Mouse (Mus musculus) CH12.LX (cell line): Measurements from ENCODE around the gene Rnase12. TPM values are rescaled to one million over a fixed set of nuclear protein-coding genes. Genes with fewer than 3 reads are reported as not detected.

Source experiments
- DNase-seq: peaks from one replicate; pipeline ENCODE4 v3.0.0-alpha.2; 2013; ENCODE audit errors: extremely low read depth
- H3K27ac ChIP-seq: 2 replicates; pipeline ENCODE4 v1.5.1; 2012; ENCODE audit warnings: low read depth, mild to moderate bottlenecking, control low read depth, moderate library complexity; ENCODE audit not compliant: insufficient read depth
- H3K27me3 ChIP-seq: replicated peaks from 2 replicates; pipeline ENCODE3; 2012; ENCODE audit warnings: inconsistent platforms
- H3K36me3 ChIP-seq, 2 experiments: replicated peaks in 1 of 2; 2 replicates each; pipeline versions ENCODE3 to v1.6.1; 2012; ENCODE audit warnings: inconsistent platforms in 1 of 2, low read length in 1 of 2, mild to moderate bottlenecking in 1 of 2, mixed read lengths in 1 of 2, moderate library complexity in 1 of 2; ENCODE audit not compliant: control insufficient read depth in 1 of 2, insufficient read depth in 1 of 2
- H3K4me1 ChIP-seq, 2 experiments: 2 replicates each; pipeline ENCODE4 v1.6.1; 2012; ENCODE audit warnings: inconsistent platforms in 1 of 2, moderate library complexity in 1 of 2; ENCODE audit not compliant: insufficient read depth in 2 of 2, control insufficient read depth in 1 of 2
- H3K4me2 ChIP-seq: 2 replicates; pipeline ENCODE4 v1.6.1; 2012; ENCODE audit warnings: low read depth, mild to moderate bottlenecking, control low read depth; ENCODE audit not compliant: poor library complexity, insufficient read depth, severe bottlenecking
- H3K4me3 ChIP-seq, 3 experiments: fragments of 150-350 bp in 1 of 3; sonication (generic) in 1 of 3; replicated peaks in 1 of 3; 2 replicates each; pipeline versions ENCODE3 to v1.5.1; 2011 to 2012; ENCODE audit warnings: low read depth in 2 of 3, low read length in 2 of 3, mild to moderate bottlenecking in 2 of 3, moderate library complexity in 2 of 3, control low read depth in 1 of 3, improper control_type of control experiment in 1 of 3, inconsistent platforms in 1 of 3, mixed read lengths in 1 of 3; ENCODE audit not compliant: poor library complexity in 1 of 3
- H3K79me2 ChIP-seq: replicated peaks from 2 replicates; pipeline ENCODE4 v1.6.1; 2012; ENCODE audit warnings: mild to moderate bottlenecking, moderate library complexity; ENCODE audit not compliant: control insufficient read depth, poor library complexity, insufficient read depth, severe bottlenecking; ENCODE audit errors: extremely low read depth
- H3K9ac ChIP-seq: 2 replicates; pipeline ENCODE4 v1.6.1; 2012; ENCODE audit warnings: low read depth, mild to moderate bottlenecking, control low read depth, moderate library complexity; ENCODE audit not compliant: insufficient read depth
- H3K9me3 ChIP-seq: replicated peaks from 2 replicates; pipeline ENCODE3; 2012; ENCODE audit warnings: low read length, inconsistent platforms, mixed read lengths
- BHLHE40 ChIP-seq: IDR thresholded peaks from 2 replicates; pipeline ENCODE4 v1.6.1; 2011; ENCODE audit warnings: mild to moderate bottlenecking, low read depth, low read length, improper control_type of control experiment
- CHD1 ChIP-seq: IDR thresholded peaks from 2 replicates; pipeline ENCODE4 v1.6.1; 2012; ENCODE audit warnings: low read depth, low read length, improper control_type of control experiment, inconsistent platforms
- CHD2 ChIP-seq: IDR thresholded peaks from 2 replicates; pipeline ENCODE4 v1.6.1; 2011; ENCODE audit warnings: low read length, improper control_type of control experiment
- E2F4 ChIP-seq: IDR thresholded peaks from 2 replicates; pipeline ENCODE4 v1.6.1; 2011; ENCODE audit warnings: low read depth, low read length, improper control_type of control experiment; ENCODE audit not compliant: insufficient replicate concordance
- EP300 ChIP-seq: IDR thresholded peaks from 2 replicates; pipeline ENCODE4 v1.6.1; 2011; ENCODE audit warnings: low read length, improper control_type of control experiment
- ETS1 ChIP-seq: conservative IDR thresholded peaks from 2 replicates; pipeline ENCODE4 v1.6.1; 2012; ENCODE audit warnings: low read depth, mild to moderate bottlenecking, inconsistent platforms, low read length, improper control_type of control experiment, moderate library complexity
- IRF4 ChIP-seq: IDR thresholded peaks from 2 replicates; pipeline ENCODE4 v1.6.1; 2014; ENCODE audit warnings: low read depth, mild to moderate bottlenecking, inconsistent platforms, low read length, improper control_type of control experiment
- JUN ChIP-seq: IDR thresholded peaks from 2 replicates; pipeline ENCODE4 v1.6.1; 2011; ENCODE audit warnings: low read depth, mild to moderate bottlenecking, low read length, improper control_type of control experiment, moderate library complexity; ENCODE audit not compliant: insufficient read depth
- KAT2A ChIP-seq: IDR thresholded peaks from 2 replicates; pipeline ENCODE4 v1.6.1; 2012; ENCODE audit warnings: low read length, improper control_type of control experiment, inconsistent platforms; ENCODE audit not compliant: insufficient replicate concordance
- MAFK ChIP-seq: IDR thresholded peaks from 2 replicates; pipeline ENCODE4 v1.6.1; 2011; ENCODE audit warnings: low read length, improper control_type of control experiment; ENCODE audit not compliant: insufficient replicate concordance
- MAX ChIP-seq: IDR thresholded peaks from 2 replicates; pipeline ENCODE4 v1.6.1; 2011; ENCODE audit warnings: low read length, improper control_type of control experiment
- MAZ ChIP-seq: IDR thresholded peaks from 2 replicates; pipeline ENCODE4 v1.6.1; 2012; ENCODE audit warnings: low read depth, mild to moderate bottlenecking, inconsistent platforms, low read length, improper control_type of control experiment, moderate library complexity
- MEF2A ChIP-seq: IDR thresholded peaks from 2 replicates; pipeline ENCODE4 v1.6.1; 2014; ENCODE audit warnings: low read depth, mild to moderate bottlenecking, inconsistent platforms, low read length, improper control_type of control experiment, borderline replicate concordance
- NRF1 ChIP-seq: IDR thresholded peaks from 2 replicates; pipeline ENCODE4 v1.6.1; 2014; ENCODE audit warnings: low read depth, mild to moderate bottlenecking, inconsistent platforms, low read length, improper control_type of control experiment, moderate library complexity
- PAX5 ChIP-seq: IDR thresholded peaks from 2 replicates; pipeline ENCODE4 v1.6.1; 2012; ENCODE audit warnings: low read length, inconsistent platforms, mixed read lengths
- POLR2AphosphoS2 ChIP-seq: IDR thresholded peaks from 2 replicates; pipeline ENCODE4 v1.6.1; 2011; ENCODE audit warnings: low read depth, low read length, improper control_type of control experiment
- SIN3A ChIP-seq: IDR thresholded peaks from 2 replicates; pipeline ENCODE4 v1.6.1; 2012; ENCODE audit warnings: low read length, improper control_type of control experiment, inconsistent platforms
- SMC3 ChIP-seq: IDR thresholded peaks from 2 replicates; pipeline ENCODE4 v1.6.1; 2011; ENCODE audit warnings: low read depth, low read length, improper control_type of control experiment
- TCF12 ChIP-seq: IDR thresholded peaks from 2 replicates; pipeline ENCODE4 v1.6.1; 2014; ENCODE audit warnings: low read depth, mild to moderate bottlenecking, inconsistent platforms, low read length, improper control_type of control experiment
- USF1 ChIP-seq: IDR thresholded peaks from 2 replicates; pipeline ENCODE4 v1.6.1; 2014; ENCODE audit warnings: low read depth, mild to moderate bottlenecking, inconsistent platforms, low read length, improper control_type of control experiment
- ZC3H11A ChIP-seq: IDR thresholded peaks from 2 replicates; pipeline ENCODE4 v1.6.1; 2012; ENCODE audit warnings: low read depth, mild to moderate bottlenecking, inconsistent platforms, low read length, improper control_type of control experiment
- ZNF384 ChIP-seq: IDR thresholded peaks from 2 replicates; pipeline ENCODE4 v1.6.1; 2012; ENCODE audit warnings: low read depth, low read length, improper control_type of control experiment, inconsistent platforms
- dilution Hi-C: fragments of 300-500 bp; cut with MboI; formaldehyde crosslinking; loops from 2 replicates; pipeline ENCODE4 v1.14.3; 2020; ENCODE audit warnings: low sequenced_read_pairs; ENCODE audit not compliant: extremely low pct_unique_long_range_greater_than_20kb, extremely low pct_ligation_motif_present
- in situ Hi-C: fragments of 300-500 bp; cut with MboI; formaldehyde crosslinking; loops from 3 replicates; pipeline ENCODE4 v1.14.3; 2019; ENCODE audit warnings: low sequenced_read_pairs, low pct_ligation_motif_present, low pct_unique_long_range_greater_than_20kb, mixed read lengths
- polyA plus RNA-seq: library from polyadenylated mRNA; unstranded; fragments of >175 nt; gene quantifications from 2 replicates; pipeline ENCODE4 v1.2.1, GENCODE M21; 2012; ENCODE audit warnings: low read depth; ENCODE audit not compliant: insufficient read length
- total RNA-seq, 2 experiments: library from RNA; depleted of rRNA; stranded (reverse); fragments of 300-350 nt in 1 of 2; fragments of >200 nt in 1 of 2; gene quantifications; 2 replicates each; pipeline ENCODE4 v1.2.3; 2012 to 2014

Rnase12 gene
- total and polyA plus RNA-seq, 3 experiments, result 0.38 TPM; not detected in 2

GRCm38 (mm10) chr14:51082599-51083581, 25.4 kb upstream of the Rnase12 start (continued):
- TF ChIP-seq TCF12 (peak; percentile 42; the same call in 1 of the 2 replicates), MEF2A (peak; percentile 65; the same call in 1 of the 2 replicates), MAFK (peak; percentile 92)

DNA sequence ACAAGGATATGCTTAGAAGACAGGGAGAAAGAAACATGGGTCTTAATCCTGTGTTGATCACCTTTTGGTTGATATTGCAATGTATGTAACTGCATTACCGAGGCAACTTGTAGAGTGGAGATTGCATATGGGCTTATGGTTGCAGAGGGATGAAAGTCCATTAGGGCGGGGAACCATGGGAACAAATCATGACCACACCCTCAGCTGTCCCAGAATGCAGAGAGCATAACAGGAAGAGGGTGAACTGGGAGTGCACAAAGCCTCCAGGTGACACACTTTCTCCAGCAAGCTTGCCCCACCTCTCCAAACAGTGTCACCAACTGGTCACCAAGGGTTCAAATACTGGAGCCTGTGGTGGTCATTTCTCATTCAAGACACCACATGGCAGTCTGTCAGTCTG, 23.6 kb upstream of the Rnase12 start:
- Histone ChIP-seq H3K4me2 (no peak overlapping the region), H3K36me3 (no peaks in the 10 kb centered on the region), H3K9me3 (no peaks in the 10 kb centered on the region), H3K79me2 (no peaks in the 10 kb centered on the region), H3K27ac (no peak overlapping the region), H3K4me3 (no peak overlapping the region), H3K4me1 (peaks cover 4 to 35% of the 10 kb centered on the region in 2 experiments; a peak in 3 of 4 replicates), H3K27me3 (peaks cover 5% of the 10 kb centered on the region), H3K9ac (no peak overlapping the region)
- dilution Hi-C loops (no loop called here), in situ Hi-C loops (no loop called here)
- DNase-seq, result no peak
- no peak for TF ChIP-seq KAT2A
- no peak for TF ChIP-seq USF1
- TF ChIP-seq BHLHE40, result no peak
- no peak for TF ChIP-seq E2F4
- TF ChIP-seq POLR2AphosphoS2, result no peak
- no peak for TF ChIP-seq SMC3
- no peak for TF ChIP-seq SIN3A
- TF ChIP-seq ZNF384, result no peak
- no peak for TF ChIP-seq MAFK
- TF ChIP-seq, all 38 proteins: peak for 0

GRCm38 (mm10) chr14:51079180-51079579, 21.7 kb upstream of the Rnase12 start:
- Histone ChIP-seq H3K4me2 (no peak overlapping the region), H3K9me3 (no peaks in the 10 kb centered on the region), H3K79me2 (no peaks in the 10 kb centered on the region), H3K27me3 (peaks cover 8% of the 10 kb centered on the region), H3K27ac (no peak overlapping the region), H3K4me1 (peaks cover 4 to 24% of the 10 kb centered on the region in 2 experiments; a peak in 3 of 4 replicates), H3K36me3 (no peaks in the 10 kb centered on the region), H3K4me3 (no peak overlapping the region)
- dilution Hi-C loops, result no loop called here
- in situ Hi-C loops, result no loop called here
- DNase-seq, result no peak
- TF ChIP-seq CHD2 (0 out of 2 replicates have a peak, but pooled peaks have one; percentile 28), CHD1 (no peak), PAX5 (no peak), IRF4 (peak; percentile 40; the same call in 1 of the 2 replicates), MAZ (no peak), MAX (no peak), ETS1 (no peak), EP300 (peak; percentile 58; the same call in 1 of the 2 replicates), ZC3H11A (no peak), SMC3 (no peak), SIN3A (no peak), NRF1 (no peak), JUN (peak; percentile 51), MEF2A (no peak)
- TF ChIP-seq, all 38 proteins: peak for 4
- no peak overlapping the region for H3K9ac ChIP-seq
